Mouse (Mus musculus) c-Kit-negative CD71-positive TER-119-positive erythroid progenitor cells, embryonic 14.5 days (primary cell): ENCODE results near the gene Gm4985.
"Not testable (repeated sequence)": the region's sequence is repeated elsewhere in the genome, so short reads cannot be mapped to it uniquely, and the experiment has no call there.

Source experiments
- DNase-seq: peaks from one replicate; pipeline ENCODE4 v3.0.0-alpha.2; 2013; ENCODE audit warnings: low read depth, low spot score

The Gm4985 gene

DNA sequence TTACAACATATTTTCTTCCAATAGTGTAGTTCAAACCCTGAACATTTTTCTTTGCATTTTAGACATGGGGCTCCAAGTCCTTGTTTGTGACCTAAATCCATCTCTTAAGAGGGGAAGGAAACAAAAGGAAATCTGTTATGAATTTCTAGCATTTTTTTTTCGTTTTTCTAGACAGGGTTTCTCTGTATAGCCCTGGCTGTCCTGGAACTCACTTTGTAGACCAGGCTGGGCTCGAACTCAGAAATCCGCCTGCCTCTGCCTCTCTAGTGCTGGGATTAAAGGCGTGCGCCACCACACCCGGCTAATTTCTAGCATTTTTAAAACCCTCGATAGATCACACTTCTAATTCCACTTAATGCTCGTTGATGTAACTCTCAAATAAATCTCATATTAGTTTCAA lies at the start of gene Gm4985:
Gene Gm4985 (minus strand): TSS at position 101 of the 400 bp plus-strand sequence.
- not testable (repeated sequence) for DNase-seq

DNA sequence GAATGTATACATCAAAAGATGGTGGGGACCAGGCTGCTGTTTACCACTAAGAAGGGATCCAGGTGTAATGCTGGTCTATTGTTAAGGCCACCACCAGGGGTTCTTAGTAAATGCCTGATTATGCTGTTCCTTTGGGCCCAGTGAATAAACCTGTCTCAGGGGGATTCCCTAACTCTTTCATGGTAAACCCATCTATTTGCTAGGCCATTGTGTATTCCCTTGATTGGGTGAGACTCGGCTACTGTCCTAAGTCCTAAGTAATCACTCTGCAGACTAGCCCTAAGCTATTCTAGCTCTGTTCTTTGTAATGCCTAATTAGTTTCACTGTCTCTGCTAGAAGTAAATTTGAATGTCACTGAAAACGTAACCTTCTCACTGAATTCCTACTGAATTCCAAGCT lies 4.6 kb downstream of the Gm4985 start:
- DNase-seq, result no peak
